Mouse (Mus musculus) lung, embryonic 16.5 days (tissue): ENCODE results near the gene Vangl1. TPM values are rescaled to one million over a fixed set of nuclear protein-coding genes. Genes with fewer than 3 reads are reported as not detected.
A peak's percentile ranks its signal among the peaks of the same experiment; 100 is the strongest.

Experiments used
- ATAC-seq: fragments of 200-750 bp; cut with Nextera tagmentation; 2 replicates; pipeline ENCODE4 v1.8.0; 2017; ENCODE audit warnings: low read depth, mild to moderate bottlenecking, moderate library complexity
- H3K27ac ChIP-seq: fragments of 300-500 bp; sonication (generic); 2 replicates; pipeline ENCODE4 v1.5.1; 2014; ENCODE audit warnings: mild to moderate bottlenecking, control low read depth, low read length
- H3K27me3 ChIP-seq: fragments of 300-500 bp; sonication (generic); 2 replicates; pipeline ENCODE4 v1.6.1; 2014; ENCODE audit warnings: low read depth, low read length, mixed read lengths; ENCODE audit not compliant: control insufficient read depth, insufficient read depth
- H3K36me3 ChIP-seq: fragments of 300-500 bp; sonication (generic); 2 replicates; pipeline ENCODE4 v1.6.1; 2014; ENCODE audit warnings: low read length; ENCODE audit not compliant: control insufficient read depth, insufficient read depth
- H3K4me1 ChIP-seq: fragments of 300-500 bp; sonication (generic); replicated peaks from 2 replicates; pipeline ENCODE4 v1.6.1; 2014; ENCODE audit warnings: low read length, mixed read lengths; ENCODE audit not compliant: control insufficient read depth, insufficient read depth
- H3K4me2 ChIP-seq: fragments of 300-500 bp; sonication (generic); 2 replicates; pipeline ENCODE4 v1.6.1; 2014; ENCODE audit warnings: low read depth, low read length, control low read depth
- H3K4me3 ChIP-seq: fragments of 300-500 bp; sonication (generic); 2 replicates; pipeline ENCODE4 v1.5.1; 2014; ENCODE audit warnings: mild to moderate bottlenecking, low read length, control low read depth
- H3K9ac ChIP-seq: fragments of 300-500 bp; sonication (generic); 2 replicates; pipeline ENCODE4 v1.6.1; 2014; ENCODE audit warnings: low read length, control low read depth
- H3K9me3 ChIP-seq: fragments of 300-500 bp; sonication (generic); 2 replicates; pipeline ENCODE4 v1.6.1; 2016; ENCODE audit warnings: low read length; ENCODE audit not compliant: control insufficient read depth
- WGBS: fragments of 180-500 bp; shearing (Covaris S2); extraction: QIAGEN DNeasy Blood & Tissue Kit; methylation state at CpG from one replicate; pipeline ENCODE4 v1.1.7; 2014; 5-methylcytosine and 5-hydroxymethylcytosine counted together
- polyA plus RNA-seq: library from polyadenylated mRNA; unstranded; fragments of >200 nt; fragmentation: Nextera tagmentation; extraction: Ambion mirVana; gene quantifications from 2 replicates; pipeline ENCODE4 v1.2.1, GENCODE M21; 2015

Vangl1 gene
- polyA plus RNA-seq, 1 experiment from 2014 or later = 28.4 TPM

- WGBS = 6% methylated on average over 19 of the region's 20 CpGs
- Histone ChIP-seq H3K27me3 (no peaks in the 10 kb centered on the region), H3K4me3 (0 out of 2 replicates have a peak overlapping the region, but pooled peaks have one; percentile 12), H3K36me3 (peaks cover 5% of the 10 kb centered on the region), H3K9ac (peak overlapping the region; percentile 27; the same call in 1 of the 2 replicates), H3K27ac (peak overlapping the region; percentile 89), H3K9me3 (no peaks in the 10 kb centered on the region), H3K4me1 (peaks cover 74% of the 10 kb centered on the region), H3K4me2 (peak overlapping the region; percentile 44)
- peak; percentile 74 for ATAC-seq
Measured at GRCm38 (mm10) chr3:102193488-102194290, 10.8 kb downstream of the Vangl1 start.

DNA sequence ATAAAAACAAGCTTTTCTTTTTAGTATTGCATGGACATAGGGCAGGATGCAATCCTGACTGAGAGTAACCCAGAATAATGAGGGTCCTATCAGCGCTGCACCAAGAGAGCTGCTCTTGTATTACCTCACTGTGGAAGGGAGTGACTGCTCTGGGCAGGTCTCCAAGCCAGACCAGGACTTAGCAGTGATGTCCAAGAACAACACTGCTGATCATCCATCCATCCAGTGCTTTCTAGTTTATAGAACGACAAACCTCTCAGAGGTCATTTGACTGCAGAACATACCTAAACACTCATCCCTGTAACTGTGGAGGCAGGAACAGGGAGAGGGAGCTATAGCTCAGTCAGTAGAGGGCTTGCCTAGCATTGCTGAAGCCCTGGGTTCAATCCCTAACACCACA, 11.9 kb downstream of the Vangl1 start:
- Histone ChIP-seq H3K9ac (no peak overlapping the region), H3K27me3 (no peaks in the 10 kb centered on the region), H3K36me3 (peaks cover 9% of the 10 kb centered on the region), H3K9me3 (no peaks in the 10 kb centered on the region), H3K4me2 (no peak overlapping the region), H3K27ac (peak overlapping the region; percentile 89), H3K4me1 (peaks cover 65% of the 10 kb centered on the region), H3K4me3 (no peak overlapping the region)
- WGBS = 47% methylated on average over 2 of the region's 2 CpGs
- ATAC-seq = no peak

- Histone ChIP-seq H3K4me1 (peaks cover 57% of the 10 kb centered on the region), H3K27ac (no peak overlapping the region), H3K4me3 (no peak overlapping the region), H3K9ac (no peak overlapping the region), H3K9me3 (no peaks in the 10 kb centered on the region), H3K4me2 (no peak overlapping the region), H3K36me3 (peaks cover 12% of the 10 kb centered on the region), H3K27me3 (no peaks in the 10 kb centered on the region)
- ATAC-seq = no peak
- WGBS = 83% methylated on average over 3 of the region's 3 CpGs
Measured at GRCm38 (mm10) chr3:102191575-102191974, 12.9 kb downstream of the Vangl1 start.

DNA sequence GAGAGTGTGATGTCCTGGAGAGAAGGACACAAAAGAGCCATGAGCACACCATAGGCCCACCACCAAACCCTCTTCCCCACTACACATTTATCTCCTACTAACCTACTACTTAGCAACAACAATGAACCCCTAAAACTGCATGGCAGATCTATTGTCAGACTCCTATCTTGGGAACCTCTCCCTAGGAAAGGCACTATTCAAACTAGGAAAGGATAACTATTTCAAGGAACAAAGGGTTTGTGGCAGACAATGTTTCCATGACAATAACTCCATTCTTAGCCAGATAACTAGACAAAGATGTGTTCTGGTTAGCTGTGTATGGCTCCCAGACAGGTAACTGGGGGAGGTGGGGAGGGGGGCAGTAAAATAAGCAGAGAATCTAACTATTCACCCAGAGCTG, 13.9 kb downstream of the Vangl1 start:
- H3K4me2 ChIP-seq = no peak overlapping the region
- H3K36me3 ChIP-seq = peaks cover 8% of the 10 kb centered on the region
- no peak for ATAC-seq
- no peak overlapping the region for H3K9ac ChIP-seq
- no peak overlapping the region for H3K27ac ChIP-seq
- H3K4me3 ChIP-seq = no peak overlapping the region
- no peaks in the 10 kb centered on the region for H3K9me3 ChIP-seq
- peaks cover 49% of the 10 kb centered on the region for H3K4me1 ChIP-seq
- H3K27me3 ChIP-seq = no peaks in the 10 kb centered on the region

DNA sequence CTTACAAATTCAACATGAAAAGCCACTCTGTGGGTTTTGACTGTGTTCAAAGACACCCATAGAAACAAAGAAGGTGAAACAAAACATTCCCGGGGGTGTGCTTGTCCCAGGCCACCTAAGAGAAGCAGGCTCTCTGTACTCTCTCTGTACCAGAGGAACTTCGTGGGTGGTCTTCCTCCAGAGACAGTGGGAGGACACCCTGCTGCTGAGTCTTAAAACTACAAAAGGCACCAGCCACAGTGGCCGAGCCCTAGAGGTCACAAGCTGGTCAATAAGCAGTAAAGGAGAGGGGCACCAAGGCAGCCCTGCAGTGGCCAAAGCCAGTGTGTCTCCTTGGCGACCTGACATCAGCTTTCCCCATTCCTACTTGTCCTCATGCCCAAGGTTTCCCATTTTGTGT, 14.5 kb downstream of the Vangl1 start:
- no peak for ATAC-seq
- Histone ChIP-seq H3K9ac (no peak overlapping the region), H3K27me3 (no peaks in the 10 kb centered on the region), H3K4me1 (peaks cover 43% of the 10 kb centered on the region), H3K4me3 (no peak overlapping the region), H3K27ac (no peak overlapping the region), H3K36me3 (peaks cover 7% of the 10 kb centered on the region; the same call in 1 of the 2 replicates), H3K9me3 (no peaks in the 10 kb centered on the region), H3K4me2 (no peak overlapping the region)
- WGBS = 31% methylated on average over 4 of the region's 4 CpGs

- Histone ChIP-seq H3K27me3 (no peaks in the 10 kb centered on the region), H3K4me3 (no peak overlapping the region), H3K9ac (no peak overlapping the region), H3K36me3 (peaks cover 10% of the 10 kb centered on the region; the same call in 1 of the 2 replicates), H3K4me2 (no peak overlapping the region), H3K4me1 (peaks cover 33% of the 10 kb centered on the region), H3K27ac (no peak overlapping the region), H3K9me3 (no peaks in the 10 kb centered on the region)
- 34% methylated on average over 6 of the region's 6 CpGs for WGBS
- no peak for ATAC-seq
Measured at GRCm38 (mm10) chr3:102188972-102189371, 15.5 kb downstream of the Vangl1 start.

DNA sequence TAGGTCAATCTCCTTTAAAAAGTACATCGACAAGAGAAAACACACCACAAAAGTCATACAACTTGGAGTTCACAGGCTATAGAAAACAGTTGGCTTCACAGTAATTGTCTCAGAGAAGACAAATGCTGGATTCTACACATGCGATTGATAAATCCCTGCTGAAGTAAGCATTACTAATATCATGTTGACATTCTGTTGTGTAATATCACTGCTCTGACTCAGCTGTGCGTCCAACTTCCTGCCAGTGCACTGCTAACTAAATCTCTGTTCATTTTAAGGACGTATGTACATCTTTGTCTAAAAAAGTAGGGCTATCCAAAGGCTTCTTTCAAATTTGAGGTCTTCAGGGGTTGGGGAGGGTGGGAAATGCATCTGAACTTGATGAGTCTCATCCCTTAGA, 17.1 kb downstream of the Vangl1 start:
- 75% methylated on average over 4 of the region's 4 CpGs for WGBS
- no peak overlapping the region for H3K27ac ChIP-seq
- H3K9ac ChIP-seq = no peak overlapping the region
- H3K36me3 ChIP-seq = peaks cover 16% of the 10 kb centered on the region; the same call in 1 of the 2 replicates
- H3K4me2 ChIP-seq = no peak overlapping the region
- H3K4me3 ChIP-seq = no peak overlapping the region
- no peaks in the 10 kb centered on the region for H3K27me3 ChIP-seq
- H3K9me3 ChIP-seq = no peaks in the 10 kb centered on the region
- no peak for ATAC-seq
- peaks cover 20% of the 10 kb centered on the region for H3K4me1 ChIP-seq

- ATAC-seq = no peak
- H3K27me3 ChIP-seq = no peaks in the 10 kb centered on the region
- no peak overlapping the region for H3K4me2 ChIP-seq
- H3K9ac ChIP-seq = no peak overlapping the region
- WGBS = 59% methylated on average over 5 of the region's 5 CpGs
- H3K27ac ChIP-seq = no peak overlapping the region
- peaks cover 6% of the 10 kb centered on the region for H3K4me1 ChIP-seq
- H3K36me3 ChIP-seq = peaks cover 24% of the 10 kb centered on the region; the same call in 1 of the 2 replicates
- H3K9me3 ChIP-seq = peaks cover 4% of the 10 kb centered on the region
- H3K4me3 ChIP-seq = no peak overlapping the region
Measured at GRCm38 (mm10) chr3:102184721-102185120, 19.8 kb downstream of the Vangl1 start.

- no peak for ATAC-seq
- Histone ChIP-seq H3K27me3 (no peaks in the 10 kb centered on the region), H3K27ac (no peak overlapping the region), H3K4me2 (no peak overlapping the region), H3K9me3 (peaks cover 4% of the 10 kb centered on the region), H3K36me3 (peaks cover 22% of the 10 kb centered on the region; the same call in 1 of the 2 replicates), H3K9ac (no peak overlapping the region), H3K4me1 (no peaks in the 10 kb centered on the region), H3K4me3 (no peak overlapping the region)
- 92% methylated on average over 2 of the region's 2 CpGs for WGBS
Measured at GRCm38 (mm10) chr3:102182601-102183000, 21.9 kb downstream of the Vangl1 start.
